Mouse (Mus musculus) small intestine, adult 2 months (tissue): ENCODE measurements around the gene Erp29.

ENCODE experiments used
- CTCF ChIP-seq: fragments of 200-500 bp; IDR thresholded peaks from 2 replicates; pipeline ENCODE4 v1.5.1; 2012; ENCODE audit warnings: low read depth, mild to moderate bottlenecking, control low read depth, inconsistent platforms, low read length, moderate library complexity, mixed read lengths; ENCODE audit not compliant: insufficient replicate concordance, insufficient read length; ENCODE audit errors: extremely low read depth
- POLR2A ChIP-seq: fragments of 200-500 bp; IDR thresholded peaks from 2 replicates; pipeline ENCODE4 v1.6.1; 2012; ENCODE audit warnings: low read depth, mild to moderate bottlenecking, control low read depth, inconsistent platforms, low read length, moderate library complexity

DNA sequence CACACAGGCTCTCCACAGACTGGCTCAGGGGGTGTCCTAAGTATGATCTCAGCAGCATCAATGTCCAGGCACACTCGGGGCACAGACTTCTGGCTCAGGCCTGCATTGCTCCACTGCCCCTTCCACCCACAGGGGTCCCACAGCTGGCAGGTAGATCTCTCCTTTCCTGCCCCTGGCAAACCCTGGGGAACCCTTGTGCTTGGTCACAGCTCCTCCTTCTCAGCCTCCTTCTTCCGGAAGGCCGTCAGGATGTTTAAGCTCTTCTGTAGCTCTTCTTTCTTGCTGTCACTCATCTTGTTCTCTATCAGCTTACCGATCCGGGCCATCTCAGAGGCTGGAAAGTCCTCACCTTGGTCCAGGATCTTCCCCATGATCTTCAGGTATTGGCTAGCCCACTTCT is 7.4 kb downstream of the Erp29 start:
- TF ChIP-seq CTCF: no peak
- TF ChIP-seq POLR2A: no peak
